Mouse (Mus musculus) intestine, embryonic 15.5 days (tissue): Measurements from ENCODE around the gene Sbf2. TPM values are rescaled to one million over a fixed set of nuclear protein-coding genes. Genes with fewer than 3 reads are reported as not detected.

Experiments
- ATAC-seq: fragments of 200-750 bp; cut with Nextera tagmentation; 2 replicates; pipeline ENCODE4 v1.8.0; 2017; ENCODE audit warnings: moderate TSS enrichment, moderate library complexity
- H3K27ac ChIP-seq: fragments of 300-500 bp; sonication (generic); 2 replicates; pipeline ENCODE4 v1.5.1; 2015; ENCODE audit warnings: mild to moderate bottlenecking, inconsistent platforms
- H3K27me3 ChIP-seq: fragments of 300-500 bp; sonication (generic); replicated peaks from 2 replicates; pipeline ENCODE4 v1.6.1; 2015; ENCODE audit warnings: inconsistent platforms
- H3K36me3 ChIP-seq: fragments of 300-500 bp; sonication (generic); 2 replicates; pipeline ENCODE4 v1.6.1; 2015; ENCODE audit warnings: inconsistent platforms
- H3K4me1 ChIP-seq: fragments of 300-500 bp; sonication (generic); replicated peaks from 2 replicates; pipeline ENCODE4 v1.6.1; 2015; ENCODE audit warnings: inconsistent platforms
- H3K4me2 ChIP-seq: fragments of 300-500 bp; sonication (generic); replicated peaks from 2 replicates; pipeline ENCODE4 v1.6.1; 2015; ENCODE audit warnings: mild to moderate bottlenecking, inconsistent platforms
- H3K4me3 ChIP-seq: fragments of 300-500 bp; sonication (generic); replicated peaks from 2 replicates; pipeline ENCODE4 v1.5.1; 2015; ENCODE audit warnings: inconsistent platforms
- H3K9ac ChIP-seq: fragments of 300-500 bp; sonication (generic); 2 replicates; pipeline ENCODE4 v1.6.1; 2015; ENCODE audit warnings: inconsistent platforms
- H3K9me3 ChIP-seq: fragments of 300-500 bp; sonication (generic); 2 replicates; pipeline ENCODE4 v1.6.1; 2016; ENCODE audit warnings: inconsistent platforms
- WGBS: fragments of 180-500 bp; shearing (Covaris S2); methylation state at CpG from one replicate; pipeline ENCODE4 v1.1.7; 2015; 5-methylcytosine and 5-hydroxymethylcytosine counted together
- polyA plus RNA-seq: library from polyadenylated mRNA; unstranded; fragments of >200 nt; fragmentation: Nextera tagmentation; extraction: Ambion mirVana; gene quantifications from 2 replicates; pipeline ENCODE4 v1.2.1, GENCODE M21; 2015

The Sbf2 gene
- polyA plus RNA-seq, 1 experiment from 2014 or later = 33.7 TPM

DNA sequence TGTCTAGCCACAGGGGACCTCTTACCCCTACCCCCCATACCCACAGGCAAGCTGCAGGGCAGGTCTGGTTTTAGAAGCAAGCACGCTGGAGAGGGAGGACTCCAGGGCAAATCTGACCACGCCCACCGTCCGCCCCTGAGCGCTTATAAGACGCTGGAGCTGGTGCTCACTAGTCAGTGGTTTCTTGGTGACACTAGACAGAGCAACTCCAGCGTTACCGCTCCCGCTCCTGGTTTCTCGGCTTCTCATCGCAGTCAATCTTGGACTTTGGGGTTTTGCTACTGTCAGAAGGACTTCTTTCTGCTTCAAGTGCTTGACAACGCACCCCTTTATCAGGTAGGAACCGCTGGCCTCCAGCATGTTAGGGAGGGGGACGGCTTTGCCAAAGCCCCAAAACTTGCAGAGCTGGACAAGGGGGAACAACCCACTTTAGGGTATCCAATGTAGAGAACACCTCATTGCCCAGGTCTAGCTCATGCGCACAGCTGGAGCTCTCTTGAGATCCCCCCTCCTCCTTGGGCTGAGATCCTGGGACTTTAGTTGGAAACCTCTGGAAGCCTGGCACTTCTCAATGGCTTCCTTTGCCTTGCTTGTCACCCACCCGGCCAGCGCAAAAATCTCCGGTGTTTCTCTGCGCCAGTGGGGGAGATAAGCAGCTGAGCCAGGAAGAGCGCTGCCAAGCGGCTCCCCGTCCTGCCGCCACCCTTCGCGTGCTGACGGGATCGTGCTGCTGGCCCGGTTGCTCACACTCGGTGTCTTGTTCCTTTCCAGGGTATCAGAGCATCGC lies 13.0 kb upstream of the Sbf2 start, which contains the start of gene Adm:
Gene Adm, plus strand, starts transcription at position 176 of the 787 bp plus-strand sequence.
- H3K27ac ChIP-seq = no peak within 1 kb of the TSS
- no peaks in the 10 kb centered on the region for H3K9me3 ChIP-seq
- peaks cover 23% of the 10 kb centered on the region for H3K27me3 ChIP-seq
- H3K9ac ChIP-seq = peak within 1 kb of the TSS; percentile 57
- peaks cover 37% of the 10 kb centered on the region for H3K4me1 ChIP-seq
- WGBS = under 1% methylated on average over 30 of the region's 30 CpGs
- no peaks in the 10 kb centered on the region for H3K36me3 ChIP-seq
- ATAC-seq = peak; percentile 69
- H3K4me2 ChIP-seq = peak within 1 kb of the TSS; percentile 93
- peak within 1 kb of the TSS; percentile 49 for H3K4me3 ChIP-seq

DNA sequence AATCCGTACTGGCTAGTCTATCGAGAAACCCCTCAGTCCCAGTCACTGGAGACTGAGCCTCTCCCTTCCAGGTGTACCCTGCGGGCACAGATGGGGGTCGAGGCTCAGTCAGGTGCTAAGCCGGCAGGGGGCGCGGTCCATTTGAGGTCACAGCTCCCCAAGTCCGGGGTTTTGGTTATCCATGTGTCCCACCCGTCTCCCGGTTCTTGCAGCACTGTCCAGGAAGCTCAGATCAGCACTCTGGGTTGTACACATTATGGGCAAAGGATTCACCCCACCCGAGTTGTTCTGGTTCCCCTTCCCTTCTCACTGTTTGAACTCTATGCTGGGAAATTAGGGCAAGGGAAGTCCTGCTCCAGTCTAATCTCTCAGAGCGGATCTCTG lies 12.4 kb upstream of the Sbf2 start:
- 1% methylated on average over 12 of the region's 12 CpGs for WGBS
- Histone ChIP-seq H3K4me3 (peak overlapping the region; percentile 49), H3K9me3 (no peaks in the 10 kb centered on the region), H3K36me3 (no peaks in the 10 kb centered on the region), H3K9ac (no peak overlapping the region), H3K4me1 (peaks cover 37% of the 10 kb centered on the region), H3K4me2 (peak overlapping the region; percentile 93), H3K27ac (no peak overlapping the region), H3K27me3 (peaks cover 23% of the 10 kb centered on the region)
- no peak for ATAC-seq

DNA sequence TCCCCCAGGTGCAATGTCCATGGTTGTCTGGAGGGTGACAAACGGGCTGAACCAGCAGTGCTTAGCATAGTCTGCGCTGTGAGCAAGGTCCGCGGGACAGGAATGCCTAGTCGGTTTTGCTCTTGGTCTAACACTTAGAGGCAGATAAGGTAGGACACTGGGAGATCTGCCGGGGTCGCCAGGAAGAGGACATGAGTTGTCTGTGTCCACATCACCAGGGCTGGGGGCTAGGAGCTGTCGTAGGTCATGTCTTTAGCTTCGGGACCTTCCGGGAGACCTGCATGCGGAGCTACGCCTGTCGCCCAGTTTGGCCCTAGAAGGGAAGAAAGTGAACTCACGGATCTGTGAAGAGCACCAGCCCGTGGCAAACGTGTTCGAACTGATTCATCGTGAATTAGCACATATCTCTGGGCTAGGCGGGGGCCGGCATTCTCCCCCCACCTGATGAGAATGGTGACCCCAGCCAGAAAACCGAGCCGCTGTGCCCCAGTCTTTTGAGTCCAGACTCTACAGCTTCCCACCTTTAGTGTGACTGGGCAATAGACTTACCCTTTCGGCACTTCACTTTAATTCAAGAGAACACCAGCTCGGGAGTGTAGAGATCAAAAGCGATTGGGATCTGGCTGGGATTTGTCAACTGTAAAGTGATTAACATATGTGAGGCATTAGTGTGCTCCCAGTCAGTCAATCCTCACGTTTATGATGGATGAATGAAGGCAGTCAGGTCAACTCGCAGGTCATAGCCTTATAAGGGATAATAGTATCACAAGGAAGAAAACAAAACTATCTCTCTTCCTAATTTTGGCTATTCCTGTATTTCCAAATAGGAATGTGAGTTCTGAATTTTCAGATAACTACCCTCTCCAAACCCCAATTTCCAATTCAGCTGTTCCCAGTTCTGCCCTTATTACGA lies 11.7 kb upstream of the Sbf2 start:
- no peaks in the 10 kb centered on the region for H3K36me3 ChIP-seq
- peak overlapping the region; percentile 93 for H3K4me2 ChIP-seq
- no peak overlapping the region for H3K9ac ChIP-seq
- no peak overlapping the region for H3K27ac ChIP-seq
- H3K9me3 ChIP-seq = no peaks in the 10 kb centered on the region
- H3K27me3 ChIP-seq = peaks cover 23% of the 10 kb centered on the region
- ATAC-seq = no peak
- peaks cover 37% of the 10 kb centered on the region for H3K4me1 ChIP-seq
- WGBS = 10% methylated on average over 28 of the region's 28 CpGs
- peak overlapping the region; percentile 49 for H3K4me3 ChIP-seq

GRCm38 (mm10) chr7:110625489-110625888 lies 10.8 kb upstream of the Sbf2 start:
- Histone ChIP-seq H3K9ac (no peak overlapping the region), H3K4me2 (peak overlapping the region; percentile 93; the same call in 1 of the 2 replicates), H3K27ac (no peak overlapping the region), H3K27me3 (peaks cover 23% of the 10 kb centered on the region), H3K9me3 (no peaks in the 10 kb centered on the region), H3K4me3 (0 out of 2 replicates have a peak overlapping the region, but pooled peaks have one; percentile 17), H3K36me3 (no peaks in the 10 kb centered on the region), H3K4me1 (peaks cover 34% of the 10 kb centered on the region)
- ATAC-seq = no peak
- WGBS = 65% methylated on average over 10 of the region's 10 CpGs

- WGBS = 88% methylated on average over 13 of the region's 13 CpGs
- Histone ChIP-seq H3K9me3 (no peaks in the 10 kb centered on the region), H3K27me3 (peaks cover 23% of the 10 kb centered on the region), H3K4me1 (peaks cover 32% of the 10 kb centered on the region), H3K27ac (no peak overlapping the region), H3K36me3 (no peaks in the 10 kb centered on the region), H3K9ac (no peak overlapping the region), H3K4me3 (no peak overlapping the region), H3K4me2 (no peak overlapping the region)
- ATAC-seq = no peak
Observed at GRCm38 (mm10) chr7:110624961-110625360, 10.2 kb upstream of the Sbf2 start.

DNA sequence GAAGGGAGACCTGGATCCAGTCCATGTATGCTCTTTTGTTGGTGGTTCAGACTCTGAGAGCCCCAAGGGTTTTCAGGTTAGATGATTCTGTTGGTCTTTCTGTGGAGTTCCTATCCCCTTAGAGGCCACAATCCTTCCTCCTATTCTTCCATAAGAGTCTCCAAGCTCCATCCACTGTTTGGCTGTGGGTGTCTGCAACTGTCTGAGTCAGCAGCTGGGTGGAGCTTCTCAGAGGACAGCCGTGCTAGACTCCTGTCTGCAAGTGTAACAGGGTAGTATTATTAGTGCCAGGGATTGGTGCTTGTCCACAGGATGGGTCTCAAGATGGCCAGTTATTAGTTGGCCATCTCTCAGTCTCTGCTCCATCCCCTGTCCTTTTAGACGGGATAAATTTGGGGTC lies 9.3 kb upstream of the Sbf2 start:
- Histone ChIP-seq H3K9me3 (no peaks in the 10 kb centered on the region), H3K27me3 (peaks cover 23% of the 10 kb centered on the region), H3K4me2 (no peak overlapping the region), H3K36me3 (no peaks in the 10 kb centered on the region), H3K4me1 (peaks cover 29% of the 10 kb centered on the region), H3K9ac (no peak overlapping the region), H3K4me3 (no peak overlapping the region), H3K27ac (no peak overlapping the region)
- ATAC-seq = no peak
- WGBS = 53% methylated on average over 2 of the region's 2 CpGs

- H3K4me1 ChIP-seq = peaks cover 8% of the 10 kb centered on the region
- no peaks in the 10 kb centered on the region for H3K27me3 ChIP-seq
- H3K9ac ChIP-seq = no peak overlapping the region
- H3K36me3 ChIP-seq = no peaks in the 10 kb centered on the region
- ATAC-seq = no peak
- 28% methylated on average over 9 of the region's 9 CpGs for WGBS
- no peak overlapping the region for H3K27ac ChIP-seq
- H3K9me3 ChIP-seq = no peaks in the 10 kb centered on the region
- no peak overlapping the region for H3K4me2 ChIP-seq
- no peak overlapping the region for H3K4me3 ChIP-seq
Observed at GRCm38 (mm10) chr7:110619086-110619611, 4.4 kb upstream of the Sbf2 start.

GRCm38 (mm10) chr7:110615792-110616191 lies 1.1 kb upstream of the Sbf2 start:
- peak overlapping the region; percentile 86 for H3K4me2 ChIP-seq
- peak overlapping the region; percentile 90; the same call in 1 of the 2 replicates for H3K4me3 ChIP-seq
- peaks cover 17% of the 10 kb centered on the region for H3K4me1 ChIP-seq
- H3K27me3 ChIP-seq = no peaks in the 10 kb centered on the region
- H3K27ac ChIP-seq = peak overlapping the region; percentile 100
- 12% methylated on average over 11 of the region's 11 CpGs for WGBS
- ATAC-seq = peak; percentile 73
- H3K36me3 ChIP-seq = no peaks in the 10 kb centered on the region
- H3K9me3 ChIP-seq = no peaks in the 10 kb centered on the region
- H3K9ac ChIP-seq = no peak overlapping the region

DNA sequence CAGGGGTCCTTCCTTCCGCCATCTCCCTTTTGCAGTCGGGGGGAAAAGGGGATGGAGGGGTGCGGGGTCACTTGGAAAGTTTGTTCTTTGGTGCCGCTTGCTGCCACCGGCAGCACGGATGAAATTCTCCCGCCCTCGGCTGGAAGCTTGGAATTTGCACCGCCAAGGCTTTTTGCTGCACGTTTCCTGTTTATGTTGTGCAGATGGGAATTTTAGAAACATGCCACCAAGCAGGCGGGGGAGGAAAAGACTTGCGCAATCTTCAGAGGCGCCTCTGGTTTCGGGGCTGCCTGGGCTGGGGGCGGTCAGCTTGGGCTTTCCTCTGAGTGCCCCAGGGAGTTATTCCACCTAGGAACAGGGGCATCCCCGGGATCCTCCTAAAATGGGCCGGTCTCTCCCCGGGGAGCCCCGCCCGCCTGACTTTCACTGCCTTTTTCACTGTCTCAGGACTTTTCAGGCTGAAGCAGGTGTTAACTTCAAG lies 469 bp upstream of the Sbf2 start:
- Histone ChIP-seq H3K27me3 (no peaks in the 10 kb centered on the region), H3K4me2 (peak overlapping the region; percentile 86), H3K36me3 (no peaks in the 10 kb centered on the region), H3K9ac (peak overlapping the region; percentile 92), H3K4me1 (peaks cover 17% of the 10 kb centered on the region), H3K4me3 (peak overlapping the region; percentile 90), H3K9me3 (no peaks in the 10 kb centered on the region), H3K27ac (peak overlapping the region; percentile 100)
- 0% methylated on average over 20 of the region's 20 CpGs for WGBS
- peak; percentile 51 for ATAC-seq

DNA sequence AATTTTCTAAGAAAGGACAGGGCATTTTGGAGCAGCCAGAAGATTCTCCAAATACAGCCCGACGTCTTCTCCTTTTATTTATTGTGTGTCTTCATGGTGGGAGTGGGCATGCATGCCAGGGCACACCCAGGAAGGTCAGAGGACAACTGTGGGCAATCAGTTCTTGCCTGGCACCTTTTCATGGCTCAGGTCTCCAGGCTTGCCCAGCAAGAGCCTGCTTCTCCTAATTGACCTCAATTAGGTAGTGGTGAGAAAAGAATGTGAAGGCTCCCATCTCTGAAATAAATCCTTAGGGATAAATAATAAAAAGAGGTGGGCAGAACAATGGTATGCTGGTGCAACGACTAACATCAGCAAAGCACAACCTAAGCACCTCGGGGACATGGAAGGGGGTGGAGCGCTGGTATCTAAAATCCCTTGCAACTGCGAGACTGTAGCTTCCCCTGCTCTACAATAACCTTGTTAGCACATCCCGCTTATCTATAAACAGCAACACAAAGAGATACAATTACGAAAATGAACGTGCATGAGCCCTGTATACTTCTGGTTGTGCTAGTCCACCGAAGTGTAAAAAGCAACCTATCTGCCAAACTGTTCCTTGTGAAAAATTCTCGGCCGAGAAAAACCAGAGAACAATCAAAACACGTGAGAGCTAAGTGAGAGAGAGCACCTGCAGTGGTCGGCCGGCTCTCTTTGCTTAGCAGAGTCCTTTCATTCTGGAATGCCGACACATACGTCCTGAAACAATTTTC lies 1.2 kb downstream of the Sbf2 start:
- no peak; the same call in 1 of the 2 replicates for ATAC-seq

GRCm38 (mm10) chr7:110606906-110607305 lies 7.8 kb downstream of the Sbf2 start:
- Histone ChIP-seq H3K27ac (no peak overlapping the region), H3K4me2 (no peak overlapping the region), H3K9ac (no peak overlapping the region), H3K4me1 (0 out of 2 replicates have a peak, but pooled peaks cover under 1% of the 10 kb centered on the region), H3K9me3 (no peaks in the 10 kb centered on the region), H3K4me3 (no peak overlapping the region), H3K27me3 (no peaks in the 10 kb centered on the region), H3K36me3 (no peaks in the 10 kb centered on the region)
- 100% methylated on average over 1 of the region's 1 CpGs for WGBS
- ATAC-seq = no peak

More for the DNA sequence above, 1.2 kb downstream of the Sbf2 start:
- H3K4me3 ChIP-seq = peak overlapping the region; percentile 90
- H3K9me3 ChIP-seq = no peaks in the 10 kb centered on the region
- H3K4me2 ChIP-seq = peak overlapping the region; percentile 86
- WGBS = 4% methylated on average over 17 of the region's 17 CpGs
- peak overlapping the region; percentile 92 for H3K9ac ChIP-seq
- H3K27me3 ChIP-seq = no peaks in the 10 kb centered on the region
- H3K4me1 ChIP-seq = peaks cover 12% of the 10 kb centered on the region; the same call in 1 of the 2 replicates
- peak overlapping the region; percentile 100 for H3K27ac ChIP-seq
- H3K36me3 ChIP-seq = no peaks in the 10 kb centered on the region
